Mouse (Mus musculus) lung, postnatal 0 days (tissue): ENCODE data around the gene Dclre1a.

Source experiments
- CTCF ChIP-seq: IDR thresholded peaks from 2 replicates; pipeline ENCODE4 v1.5.1; 2016; ENCODE audit warnings: antibody characterized with exemption, mild to moderate bottlenecking
- EP300 ChIP-seq: IDR thresholded peaks from 2 replicates; pipeline ENCODE4 v1.6.1; 2016; ENCODE audit warnings: antibody characterized with exemption, mild to moderate bottlenecking, control low read depth

- TF ChIP-seq CTCF (no peak; the same call in 1 of the 2 replicates), EP300 (no peak)
Observed at GRCm38 (mm10) chr19:56548230-56549032, 409 bp upstream of the Dclre1a start, which contains the start of gene Nhlrc2.
